Mouse (Mus musculus) kidney, embryonic 15.5 days (tissue): ENCODE measurements at regions not wholly inside any gene's neighbourhood (a gene's known extent, or its start where the extent isn't known, plus 50 kb on each side); places are given as distances from the start of the nearest gene placed in this dataset.
A peak's percentile ranks its signal among the peaks of the same experiment; 100 is the strongest.

ENCODE experiments used
- ATAC-seq: fragments of 200-750 bp; cut with Nextera tagmentation; replicated peaks from 2 replicates; pipeline ENCODE4 v1.8.0; 2017; ENCODE audit warnings: moderate TSS enrichment; ENCODE audit not compliant: low FRiP score
- H3K27ac ChIP-seq: fragments of 300-500 bp; sonication (generic); 2 replicates; pipeline ENCODE4 v1.5.1; 2015; ENCODE audit warnings: mild to moderate bottlenecking, inconsistent platforms
- H3K27me3 ChIP-seq: fragments of 300-500 bp; sonication (generic); 2 replicates; pipeline ENCODE4 v1.6.1; 2015; ENCODE audit warnings: inconsistent platforms
- H3K36me3 ChIP-seq: fragments of 300-500 bp; sonication (generic); 2 replicates; pipeline ENCODE4 v1.6.1; 2015; ENCODE audit warnings: inconsistent platforms
- H3K4me1 ChIP-seq: fragments of 300-500 bp; sonication (generic); 2 replicates; pipeline ENCODE4 v1.6.1; 2015; ENCODE audit warnings: inconsistent platforms
- H3K4me2 ChIP-seq: fragments of 300-500 bp; sonication (generic); 2 replicates; pipeline ENCODE4 v1.6.1; 2015; ENCODE audit warnings: moderate library complexity, mild to moderate bottlenecking, inconsistent platforms
- H3K4me3 ChIP-seq: fragments of 300-500 bp; sonication (generic); replicated peaks from 2 replicates; pipeline ENCODE4 v1.5.1; 2015; ENCODE audit warnings: mild to moderate bottlenecking, inconsistent platforms
- H3K9ac ChIP-seq: fragments of 300-500 bp; sonication (generic); 2 replicates; pipeline ENCODE4 v1.6.1; 2015; ENCODE audit warnings: mild to moderate bottlenecking, inconsistent platforms
- H3K9me3 ChIP-seq: fragments of 300-500 bp; sonication (generic); replicated peaks from 2 replicates; pipeline ENCODE4 v1.6.1; 2016; ENCODE audit warnings: inconsistent platforms
- WGBS: fragments of 180-500 bp; shearing (Covaris S2); methylation state at CpG from one replicate; pipeline ENCODE4 v1.1.7; 2015; ENCODE audit warnings: mixed read lengths; 5-methylcytosine and 5-hydroxymethylcytosine counted together

DNA sequence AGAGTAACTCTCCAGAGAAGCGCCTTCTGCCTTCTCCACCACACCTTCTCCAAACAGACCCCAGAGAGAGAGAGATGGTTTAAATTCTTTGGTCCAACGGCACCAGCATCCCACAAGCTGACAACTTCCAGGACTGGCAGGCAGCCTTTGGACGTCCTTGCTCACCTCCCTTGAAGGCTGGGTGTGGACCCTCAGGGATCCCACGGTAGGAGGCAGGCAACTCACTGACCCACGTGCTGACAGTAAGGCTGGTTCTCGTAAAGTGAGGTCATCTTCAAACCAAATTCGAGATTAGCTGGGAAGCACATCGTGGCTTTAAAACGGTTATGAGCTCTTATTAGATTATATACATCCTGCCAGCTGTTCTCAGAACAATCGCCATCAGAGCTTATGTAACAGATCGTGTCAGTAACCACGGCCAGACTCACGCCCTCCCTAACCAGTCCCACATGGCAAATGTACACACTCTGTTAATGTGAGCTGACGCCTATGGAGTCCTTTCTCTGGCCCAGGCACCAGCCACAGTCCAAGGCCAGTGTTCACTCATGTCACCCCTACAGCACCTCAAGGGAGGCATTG is 239.9 kb upstream of the Rtl1 start:
- no peak overlapping the region for H3K4me3 ChIP-seq
- ATAC-seq = no peak
- 54% methylated on average over 14 of the region's 14 CpGs for WGBS
- no peak overlapping the region for H3K4me2 ChIP-seq
- peaks cover 12% of the 10 kb centered on the region for H3K4me1 ChIP-seq
- no peak overlapping the region for H3K9ac ChIP-seq
- peak overlapping the region; percentile 7; the same call in 1 of the 2 replicates for H3K27ac ChIP-seq
- no peaks in the 10 kb centered on the region for H3K27me3 ChIP-seq
- no peaks in the 10 kb centered on the region for H3K36me3 ChIP-seq
- no peaks in the 10 kb centered on the region for H3K9me3 ChIP-seq

DNA sequence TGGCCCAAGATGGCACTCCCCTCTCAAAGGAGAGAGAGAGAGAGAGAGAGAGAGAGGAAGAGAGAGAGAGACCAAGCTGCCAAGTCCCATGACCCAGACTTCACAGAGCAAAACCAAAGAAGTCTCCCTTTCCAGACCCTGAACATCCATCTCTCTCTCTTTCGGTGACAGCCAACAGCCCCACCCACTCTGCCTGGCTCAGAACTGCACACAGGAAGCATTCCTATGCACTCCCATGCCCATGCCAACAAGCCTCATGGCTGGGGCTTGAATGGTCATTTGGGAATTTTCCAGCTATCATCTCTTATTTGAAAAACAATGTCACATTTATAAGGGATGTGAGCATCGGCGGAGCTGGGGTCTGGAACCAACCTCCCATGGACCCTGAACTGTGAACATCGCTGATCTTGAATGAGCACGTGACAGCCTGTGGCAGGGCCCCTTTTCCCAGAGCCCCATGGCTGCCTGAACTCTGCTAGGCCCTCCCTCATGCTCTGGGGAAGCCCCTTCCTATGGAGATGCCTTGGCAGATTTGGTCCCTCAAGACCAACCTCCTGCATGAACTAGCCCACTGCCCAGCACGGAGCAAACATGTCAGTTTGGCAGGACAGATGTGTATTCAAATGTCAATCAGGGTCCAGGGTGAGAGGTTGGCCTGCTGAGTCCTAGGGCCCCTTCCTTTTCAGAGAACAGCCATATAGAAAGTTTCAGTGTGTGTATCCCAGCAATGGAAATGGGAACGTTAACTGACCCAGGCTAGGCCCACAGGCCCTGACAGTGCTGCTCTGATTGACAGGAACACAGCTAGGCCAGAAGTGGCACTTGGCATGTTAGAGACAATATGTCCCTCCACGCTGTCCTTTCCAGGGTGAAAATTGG is 244.8 kb upstream of the Rtl1 start:
- Histone ChIP-seq H3K4me1 (peaks cover 5% of the 10 kb centered on the region; the same call in 1 of the 2 replicates), H3K27ac (no peak overlapping the region), H3K9me3 (no peaks in the 10 kb centered on the region), H3K4me3 (no peak overlapping the region), H3K27me3 (no peaks in the 10 kb centered on the region), H3K9ac (no peak overlapping the region), H3K36me3 (no peaks in the 10 kb centered on the region), H3K4me2 (no peak overlapping the region)
- ATAC-seq = peak; percentile 22; the same call in 1 of the 2 replicates
- 70% methylated on average over 8 of the region's 8 CpGs for WGBS

DNA sequence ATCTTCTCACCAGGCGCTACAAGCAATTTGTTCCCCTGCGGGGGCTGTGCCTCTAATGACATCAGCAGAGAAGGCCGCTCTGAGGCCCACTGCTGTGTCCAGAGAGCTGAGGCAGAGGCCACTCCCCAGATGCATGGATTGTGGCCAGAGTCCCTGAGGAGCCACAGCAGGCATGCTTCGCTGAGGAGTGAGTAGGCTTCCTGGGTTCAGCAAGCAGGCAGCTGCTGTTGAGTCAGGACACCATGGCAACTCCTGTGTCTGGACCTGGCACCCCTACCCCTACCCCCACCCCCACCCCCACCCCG is 245.4 kb upstream of the Rtl1 start:
- ATAC-seq = peak; percentile 70
- no peak overlapping the region for H3K27ac ChIP-seq
- 39% methylated on average over 5 of the region's 5 CpGs for WGBS

DNA sequence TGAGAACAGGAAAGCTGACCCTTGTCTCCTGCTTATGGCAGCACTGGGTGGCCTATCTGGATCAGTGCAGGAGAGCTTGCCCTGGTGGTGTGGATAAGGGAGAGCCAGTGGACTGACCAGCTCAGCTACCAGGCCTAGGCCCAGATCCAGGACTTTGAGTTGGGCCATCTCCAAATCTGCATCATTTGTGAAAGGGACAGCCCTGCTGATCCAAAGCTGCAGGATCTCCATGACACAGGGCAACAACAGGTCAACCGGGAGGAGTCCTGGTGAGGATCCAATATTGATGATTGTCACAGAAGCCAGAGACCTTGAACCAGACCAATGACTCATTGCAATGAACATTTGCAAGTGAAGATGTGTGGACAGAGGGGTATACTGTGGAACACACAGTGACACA is 256.2 kb upstream of the Rtl1 start:
- Histone ChIP-seq H3K27me3 (no peaks in the 10 kb centered on the region), H3K9me3 (no peaks in the 10 kb centered on the region), H3K4me2 (no peak overlapping the region), H3K36me3 (no peaks in the 10 kb centered on the region), H3K4me3 (no peak overlapping the region), H3K27ac (no peak overlapping the region), H3K4me1 (no peaks in the 10 kb centered on the region), H3K9ac (no peak overlapping the region)
- no peak for ATAC-seq
- WGBS = 97% methylated on average over 1 of the region's 1 CpGs

More for the DNA sequence above, 245.4 kb upstream of the Rtl1 start:
- Histone ChIP-seq H3K4me2 (no peak overlapping the region), H3K4me1 (0 out of 2 replicates have a peak, but pooled peaks cover 4% of the 10 kb centered on the region), H3K4me3 (no peak overlapping the region), H3K27me3 (no peaks in the 10 kb centered on the region), H3K36me3 (no peaks in the 10 kb centered on the region), H3K9ac (no peak overlapping the region), H3K9me3 (no peaks in the 10 kb centered on the region)

DNA sequence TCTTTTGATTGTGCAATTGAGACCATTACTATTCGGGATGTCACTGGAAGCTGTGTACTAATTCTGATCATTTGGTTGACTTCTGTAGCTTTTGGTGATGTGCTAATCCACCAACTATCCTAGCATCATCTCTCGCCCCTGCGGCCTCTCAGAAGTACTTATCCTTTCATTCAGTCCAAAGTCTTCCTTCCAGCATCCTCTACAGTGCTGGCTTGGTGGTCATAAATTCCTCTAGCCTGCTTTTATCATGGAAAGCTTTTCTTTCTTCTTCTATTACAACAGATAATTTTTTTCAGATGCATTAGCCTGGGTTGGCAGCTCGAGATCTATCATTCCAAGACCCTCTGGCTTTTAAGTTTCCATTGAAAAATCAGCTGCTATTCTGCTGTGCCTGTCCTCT is 257.6 kb upstream of the Rtl1 start:
- Histone ChIP-seq H3K9ac (no peak overlapping the region), H3K4me1 (no peaks in the 10 kb centered on the region), H3K4me3 (no peak overlapping the region), H3K9me3 (no peaks in the 10 kb centered on the region), H3K27ac (no peak overlapping the region), H3K4me2 (no peak overlapping the region), H3K27me3 (no peaks in the 10 kb centered on the region), H3K36me3 (no peaks in the 10 kb centered on the region)
- 62% methylated on average over 4 of the region's 4 CpGs for WGBS
- ATAC-seq = no peak

DNA sequence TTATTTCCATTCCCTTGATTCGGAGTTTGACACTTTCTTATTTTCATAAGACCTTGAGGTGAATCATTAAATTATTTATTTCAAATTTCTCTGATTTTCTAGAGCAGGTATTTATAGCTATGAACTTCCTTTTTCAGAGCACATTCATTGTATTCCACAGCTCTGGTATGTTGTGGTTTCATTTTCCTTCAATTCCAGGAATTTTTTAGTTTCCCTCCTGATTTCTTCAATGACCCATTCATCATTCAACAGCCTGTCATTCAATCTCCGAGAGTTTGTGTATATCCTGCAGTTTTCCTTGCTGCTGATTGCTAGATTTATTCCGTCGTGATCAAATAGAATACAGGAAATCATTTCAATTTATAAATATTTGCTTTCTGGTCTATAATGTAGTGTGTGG is 264.7 kb upstream of the Rtl1 start:
- Histone ChIP-seq H3K36me3 (no peaks in the 10 kb centered on the region), H3K4me2 (no peak overlapping the region), H3K27ac (no peak overlapping the region), H3K27me3 (no peaks in the 10 kb centered on the region), H3K4me3 (no peak overlapping the region), H3K9ac (no peak overlapping the region), H3K4me1 (no peaks in the 10 kb centered on the region), H3K9me3 (no peaks in the 10 kb centered on the region)
- no peak for ATAC-seq
- WGBS = 66% methylated on average over 4 of the region's 4 CpGs

DNA sequence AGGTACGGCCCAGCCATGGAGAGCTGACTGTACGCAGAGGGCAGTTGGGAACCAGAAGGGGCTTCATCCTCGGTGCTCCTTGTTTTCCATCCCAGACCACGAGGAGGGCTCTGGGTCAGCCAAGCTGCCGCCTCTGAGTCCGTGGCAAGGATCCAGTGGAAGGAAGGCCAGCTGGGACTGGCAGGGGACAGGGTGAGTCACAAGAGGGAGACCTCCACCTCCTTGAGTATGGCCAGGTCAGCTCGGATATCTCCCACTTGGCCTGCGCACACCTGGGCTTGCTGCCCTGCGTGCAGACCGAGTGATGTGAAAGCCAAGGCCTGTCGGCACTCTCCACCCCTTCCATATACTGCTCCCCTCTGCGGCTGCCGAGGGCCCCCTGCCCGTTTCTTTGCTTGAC is 270.9 kb upstream of the Rtl1 start:
- WGBS = 80% methylated on average over 14 of the region's 14 CpGs
- no peak overlapping the region for H3K27ac ChIP-seq
- no peak overlapping the region for H3K9ac ChIP-seq
- H3K36me3 ChIP-seq = no peaks in the 10 kb centered on the region
- no peak overlapping the region for H3K4me2 ChIP-seq
- no peaks in the 10 kb centered on the region for H3K4me1 ChIP-seq
- no peak for ATAC-seq
- H3K9me3 ChIP-seq = no peaks in the 10 kb centered on the region
- H3K27me3 ChIP-seq = no peaks in the 10 kb centered on the region
- H3K4me3 ChIP-seq = no peak overlapping the region

DNA sequence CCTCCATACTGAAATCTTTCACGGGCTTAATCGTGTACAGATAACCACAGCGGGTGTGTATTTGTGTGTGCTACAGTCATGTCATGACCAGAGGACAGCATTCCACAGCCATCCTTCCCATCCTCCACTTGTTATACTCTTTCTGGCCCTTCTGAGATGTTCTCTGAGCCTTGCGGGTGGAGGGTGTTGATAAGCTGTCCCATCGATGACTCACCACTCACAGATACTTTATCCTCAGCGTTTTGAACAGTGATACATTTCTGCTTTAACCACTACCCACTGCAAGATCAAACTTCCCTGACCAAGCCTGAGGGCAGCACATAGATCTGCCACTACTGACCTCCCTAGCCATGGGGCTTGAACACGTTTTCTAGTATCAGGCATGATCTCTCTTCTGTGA is 274.3 kb upstream of the Rtl1 start:
- Histone ChIP-seq H3K27ac (no peak overlapping the region), H3K4me1 (no peaks in the 10 kb centered on the region), H3K36me3 (no peaks in the 10 kb centered on the region), H3K4me3 (no peak overlapping the region), H3K9me3 (no peaks in the 10 kb centered on the region), H3K27me3 (no peaks in the 10 kb centered on the region), H3K4me2 (no peak overlapping the region), H3K9ac (no peak overlapping the region)
- WGBS = 79% methylated on average over 7 of the region's 7 CpGs
- ATAC-seq = no peak

DNA sequence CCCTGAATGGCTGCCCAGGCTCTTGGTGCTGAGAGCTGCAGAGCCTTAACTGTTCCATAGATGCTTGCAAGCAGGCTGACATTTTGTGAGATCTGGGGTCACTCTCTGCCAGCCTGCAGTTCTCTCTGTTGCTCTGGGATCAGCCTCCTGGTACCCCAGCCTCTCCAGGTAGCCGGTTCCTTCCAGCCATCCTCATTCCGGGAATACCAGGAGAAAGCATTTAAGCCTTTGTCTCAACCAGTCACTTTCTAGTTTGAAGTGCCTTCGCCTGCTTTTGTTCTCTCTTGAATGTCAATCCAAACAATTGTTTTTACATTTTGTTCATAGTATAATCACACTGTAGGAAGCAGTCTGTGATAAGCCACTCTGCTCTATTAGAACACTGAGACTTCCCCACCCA is 281.0 kb upstream of the Rtl1 start:
- WGBS = 77% methylated on average over 3 of the region's 3 CpGs
- H3K36me3 ChIP-seq = no peaks in the 10 kb centered on the region
- no peak overlapping the region for H3K4me3 ChIP-seq
- H3K9me3 ChIP-seq = no peaks in the 10 kb centered on the region
- H3K9ac ChIP-seq = no peak overlapping the region
- H3K4me1 ChIP-seq = no peaks in the 10 kb centered on the region
- no peak for ATAC-seq
- no peak overlapping the region for H3K27ac ChIP-seq
- no peak overlapping the region for H3K4me2 ChIP-seq
- H3K27me3 ChIP-seq = no peaks in the 10 kb centered on the region

DNA sequence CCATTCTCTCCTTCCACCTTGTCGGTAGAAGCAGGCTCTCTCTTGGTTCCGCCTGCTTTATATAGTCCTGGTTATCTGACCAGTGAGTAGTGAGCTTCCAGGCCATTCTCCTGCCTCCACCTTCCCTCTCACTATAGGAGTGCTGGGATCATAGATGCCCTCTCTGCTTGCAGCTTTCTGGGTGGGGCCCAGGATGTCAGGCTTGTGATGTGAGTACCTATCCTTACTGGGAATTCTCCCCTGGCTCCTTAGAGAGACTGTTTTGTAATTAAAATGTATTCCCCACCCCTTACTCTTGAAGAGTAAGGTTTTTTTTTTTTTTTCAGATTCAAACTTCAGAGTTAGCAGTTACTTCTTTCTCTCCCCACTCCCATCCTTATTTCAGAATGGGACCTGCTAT is 291.1 kb upstream of the Rtl1 start:
- peaks cover 7% of the 10 kb centered on the region for H3K4me1 ChIP-seq
- H3K4me3 ChIP-seq = no peak overlapping the region
- 76% methylated on average over 2 of the region's 2 CpGs for WGBS
- ATAC-seq = no peak
- H3K9me3 ChIP-seq = no peaks in the 10 kb centered on the region
- peaks cover 5% of the 10 kb centered on the region; the same call in 1 of the 2 replicates for H3K27me3 ChIP-seq
- H3K9ac ChIP-seq = no peak overlapping the region
- no peaks in the 10 kb centered on the region for H3K36me3 ChIP-seq
- no peak overlapping the region for H3K27ac ChIP-seq
- no peak overlapping the region for H3K4me2 ChIP-seq

DNA sequence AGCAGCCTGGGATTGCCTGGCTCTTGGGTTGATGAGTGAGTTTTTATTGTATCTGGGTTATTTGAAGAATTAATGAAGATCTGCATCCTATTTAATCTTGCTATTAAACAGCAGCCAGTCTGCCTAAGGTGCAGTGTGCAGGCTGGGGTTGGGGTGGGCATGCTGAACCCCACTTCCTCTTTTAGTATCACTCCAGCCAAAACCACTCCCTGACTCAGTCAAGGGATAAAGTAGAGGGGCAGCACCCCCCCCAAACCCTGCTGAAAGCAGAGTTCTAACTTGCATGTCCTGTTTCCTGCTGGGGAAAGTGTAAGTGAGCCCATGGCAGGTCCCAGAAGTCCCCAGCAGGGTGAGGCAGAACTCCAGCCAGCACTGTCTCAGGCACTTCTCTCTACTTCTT is 292.7 kb upstream of the Rtl1 start:
- no peak for ATAC-seq
- no peak overlapping the region for H3K4me3 ChIP-seq
- no peak overlapping the region for H3K4me2 ChIP-seq
- no peak overlapping the region for H3K27ac ChIP-seq
- H3K27me3 ChIP-seq = peaks cover 5% of the 10 kb centered on the region; the same call in 1 of the 2 replicates
- no peak overlapping the region for H3K9ac ChIP-seq
- peaks cover 10% of the 10 kb centered on the region for H3K4me1 ChIP-seq
- H3K9me3 ChIP-seq = no peaks in the 10 kb centered on the region
- no peaks in the 10 kb centered on the region for H3K36me3 ChIP-seq

DNA sequence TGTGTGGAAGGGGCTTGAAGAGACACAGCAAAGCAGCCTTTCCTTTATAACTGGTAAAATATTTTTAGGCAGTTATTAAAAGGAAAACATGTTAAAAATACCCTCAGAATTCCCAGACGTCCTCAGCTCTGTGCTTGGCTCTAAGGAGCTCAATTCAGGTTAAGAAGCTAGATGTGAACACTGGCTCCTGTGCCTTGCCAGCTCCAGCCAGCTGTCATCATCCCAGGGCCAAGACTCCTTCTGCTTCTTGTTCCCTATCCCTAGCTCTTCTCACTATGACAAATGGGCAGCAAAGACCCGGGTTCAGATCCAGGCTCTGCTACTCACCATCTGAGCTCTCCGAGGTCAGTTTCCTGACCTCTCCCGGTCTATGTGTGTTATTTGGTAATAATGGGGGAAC is 293.5 kb upstream of the Rtl1 start:
- Histone ChIP-seq H3K36me3 (no peaks in the 10 kb centered on the region), H3K9me3 (no peaks in the 10 kb centered on the region), H3K27ac (no peak overlapping the region), H3K4me3 (no peak overlapping the region), H3K4me1 (peaks cover 10% of the 10 kb centered on the region), H3K4me2 (no peak overlapping the region), H3K27me3 (peaks cover 5% of the 10 kb centered on the region; the same call in 1 of the 2 replicates), H3K9ac (no peak overlapping the region)
- no peak for ATAC-seq
- WGBS = 83% methylated on average over 4 of the region's 4 CpGs
